Mouse (Mus musculus): ENCODE results near the gene Map7.

DNA sequence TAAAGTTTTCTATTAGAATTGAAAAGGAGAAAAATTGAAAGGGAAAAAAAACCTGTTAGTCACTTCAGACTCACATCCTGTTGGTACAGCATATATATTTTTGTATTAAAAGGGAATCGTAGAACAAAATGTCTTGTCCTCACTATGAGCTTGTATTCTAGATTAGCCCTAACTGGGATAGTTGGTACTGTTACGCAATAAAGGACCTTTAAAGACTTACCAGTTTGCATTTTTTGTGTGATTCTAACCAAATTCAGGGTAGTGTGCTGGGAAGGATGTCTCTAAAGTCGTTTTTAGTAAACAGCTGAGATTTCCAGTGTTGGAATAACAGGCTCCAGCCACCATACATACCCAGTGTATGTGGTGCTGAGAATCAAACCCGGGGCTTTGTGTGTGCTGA lies 165.7 kb downstream of the Map7 start:
- TF ChIP-seq CTCF (IDR thresholded peaks at IDR 0.05; ENCODE audit: control insufficient read depth, insufficient read depth, insufficient replicate concordance, low read depth, low read length) (no peak), POLR2A (IDR thresholded peaks at IDR 0.05; ENCODE audit: control insufficient read depth, low read depth, low read length) (no peak)
